Mouse (Mus musculus) heart, postnatal 4 days (tissue): ENCODE results near the gene Olfr362. TPM values are rescaled to one million over a fixed set of nuclear protein-coding genes. Genes with fewer than 3 reads are reported as not detected.
"Not testable (repeated sequence)": the region's sequence is repeated elsewhere in the genome, so short reads cannot be mapped to it uniquely, and the experiment has no call there.

ENCODE experiments used
- DNase-seq: peaks from one replicate; pipeline ENCODE4 v3.0.0; 2021
- total RNA-seq, 2 experiments: library from RNA; stranded (reverse); gene quantifications; 2 replicates each; pipeline ENCODE4 v1.2.3; 2021

Gene Olfr362
- total RNA-seq: not detected

DNA sequence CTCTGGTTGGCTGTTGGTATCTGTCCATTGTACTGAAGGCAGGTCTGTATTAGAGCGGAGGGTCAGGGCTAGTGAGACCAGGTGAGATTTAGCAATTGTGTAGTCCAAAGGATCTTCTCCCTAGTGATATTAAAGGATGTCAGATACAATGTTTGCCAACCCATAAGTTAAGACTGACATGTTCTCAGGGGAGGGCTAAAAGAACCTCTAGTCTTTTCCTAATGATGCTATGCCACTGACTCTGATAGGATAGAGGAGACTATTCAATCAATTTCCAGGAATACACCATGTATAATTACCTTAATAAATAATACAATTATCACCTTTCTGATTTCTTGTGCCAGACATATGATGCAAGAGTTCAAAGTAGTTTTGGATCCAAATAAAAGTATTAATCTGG lies at the start of gene Olfr362:
TSS of gene Olfr362 (minus strand) at position 101 of the 400 bp plus-strand sequence.
- no peak for DNase-seq

GRCm38 (mm10) chr2:37139022-37139421 lies 21.3 kb upstream of the Olfr362 start, which contains the start of gene Olfr364-ps1:
Gene Olfr364-ps1 (plus strand): TSS chr2:37139322.
- no peak for DNase-seq

- not testable (repeated sequence) for DNase-seq
Observed at GRCm38 (mm10) chr2:37089190-37089589, 28.5 kb downstream of the Olfr362 start, which contains the start of gene Olfr361. Gene Olfr361 (minus strand): TSS chr2:37089290.

- no peak for DNase-seq
Observed at GRCm38 (mm10) chr2:37065446-37065845, 52.3 kb downstream of the Olfr362 start, which contains the start of gene Olfr360. Gene Olfr360 (plus strand): TSS chr2:37065746.

Other genes with a start within 250 kb of the Olfr362 start
- gene Olfr352, start 249.4 kb downstream of the Olfr362 start, total RNA-seq: not detected
- gene Olfr353, start 225.0 kb downstream of the Olfr362 start, total RNA-seq: not detected
- not detected for gene Olfr354, start 212.2 kb downstream of the Olfr362 start, total RNA-seq
- not detected for gene Olfr355, start 189.0 kb downstream of the Olfr362 start, total RNA-seq
- not detected for gene Olfr356, start 180.8 kb downstream of the Olfr362 start, total RNA-seq
- gene Olfr357, start 124.1 kb downstream of the Olfr362 start, total RNA-seq: not detected
- gene Olfr358, start 108.6 kb downstream of the Olfr362 start, total RNA-seq: not detected
- gene Olfr360, start 52.2 kb downstream of the Olfr362 start, total RNA-seq: not detected
- gene Olfr361, start 28.6 kb downstream of the Olfr362 start, total RNA-seq: not detected
- gene Olfr364-ps1, start 21.4 kb upstream of the Olfr362 start, total RNA-seq: not detected
- gene Olfr365, start 70.3 kb upstream of the Olfr362 start, total RNA-seq: not detected
- not detected for gene Olfr366, start 93.7 kb upstream of the Olfr362 start, total RNA-seq
- gene Olfr368, start 208.6 kb upstream of the Olfr362 start, total RNA-seq: not detected
- gene Pdcl, start 241.4 kb upstream of the Olfr362 start, total RNA-seq: 10 to 100 TPM; 32.6 to 38.2 TPM